Mouse (Mus musculus): ENCODE results near the gene Ipo11. TPM values are rescaled to one million over a fixed set of nuclear protein-coding genes. Genes with fewer than 3 reads are reported as not detected.

The Ipo11 gene
- total RNA-seq, 4 experiments from 2014 or later, result 15.1 to 19.8 (median 15.9) TPM

Other genes with a start within 250 kb of the Ipo11 start
- 1 to 10 TPM; 5.2 to 8.0 (median 6.7) TPM for gene Dimt1, start 10.2 kb upstream of the Ipo11 start, total RNA-seq (2022)
- 10 to 100 TPM; 28.6 to 37.5 (median 29.8) TPM for gene Kif2a, start 85.2 kb upstream of the Ipo11 start, total RNA-seq (2022)

All from gastrocnemius, adult 8-10 months (tissue).